Mouse (Mus musculus) MEL (cell line): Measurements from ENCODE around the gene Dnajb11. TPM values are rescaled to one million over a fixed set of nuclear protein-coding genes. Genes with fewer than 3 reads are reported as not detected.

Experiments
- DNase-seq: peaks from one replicate; pipeline ENCODE4 v3.0.0; 2011; ENCODE audit warnings: low read depth, low spot score
- H3K27ac ChIP-seq: 2 replicates; pipeline ENCODE4 v1.5.1; 2012; ENCODE audit warnings: low read depth, mild to moderate bottlenecking, control low read depth, low read length, moderate library complexity; ENCODE audit not compliant: control insufficient read depth
- H3K27me3 ChIP-seq, 2 experiments: fragments of 150-350 bp in 1 of 2; sonication (generic) in 1 of 2; 2 replicates each; pipeline ENCODE4 v1.6.1; 2012; ENCODE audit warnings: low read length in 2 of 2, mild to moderate bottlenecking in 2 of 2, improper control_type of control experiment in 1 of 2, moderate library complexity in 1 of 2; ENCODE audit not compliant: insufficient read depth in 2 of 2, control insufficient read depth in 1 of 2
- H3K36me3 ChIP-seq, 2 experiments: 2 replicates each; pipeline ENCODE4 v1.6.1; 2012 to 2014; ENCODE audit warnings: low read length in 2 of 2, improper control_type of control experiment in 1 of 2, inconsistent platforms in 1 of 2, mild to moderate bottlenecking in 1 of 2; ENCODE audit not compliant: insufficient read depth in 2 of 2, control insufficient read depth in 1 of 2
- H3K4me1 ChIP-seq, 2 experiments: fragments of 150-350 bp in 1 of 2; sonication (generic) in 1 of 2; 2 replicates each; pipeline ENCODE4 v1.6.1; 2012; ENCODE audit warnings: low read length in 2 of 2, improper control_type of control experiment in 1 of 2, mild to moderate bottlenecking in 1 of 2; ENCODE audit not compliant: insufficient read depth in 2 of 2, control insufficient read depth in 1 of 2
- H3K4me3 ChIP-seq, 2 experiments: fragments of 150-350 bp in 1 of 2; sonication (generic) in 1 of 2; 2 replicates each; pipeline ENCODE4 v1.5.1; 2012; ENCODE audit warnings: low read depth in 2 of 2, low read length in 2 of 2, mild to moderate bottlenecking in 2 of 2, moderate library complexity in 2 of 2, control low read depth in 1 of 2, improper control_type of control experiment in 1 of 2; ENCODE audit not compliant: control insufficient read depth in 1 of 2, insufficient read depth in 1 of 2
- H3K79me2 ChIP-seq: 2 replicates; pipeline ENCODE4 v1.6.1; 2012; ENCODE audit warnings: mild to moderate bottlenecking, low read length, moderate library complexity; ENCODE audit not compliant: control insufficient read depth, poor library complexity, insufficient read depth
- H3K9ac ChIP-seq: 2 replicates; pipeline ENCODE4 v1.6.1; 2012; ENCODE audit warnings: low read depth, mild to moderate bottlenecking, control low read depth, low read length, moderate library complexity; ENCODE audit not compliant: control insufficient read depth, poor library complexity, severe bottlenecking
- H3K9me3 ChIP-seq: fragments of 150-350 bp; sonication (generic); replicated peaks from 2 replicates; pipeline ENCODE4 v1.6.1; 2012; ENCODE audit warnings: mild to moderate bottlenecking, low read length, improper control_type of control experiment, moderate library complexity; ENCODE audit not compliant: insufficient read depth
- BHLHE40 ChIP-seq: IDR thresholded peaks from 2 replicates; pipeline ENCODE4 v1.6.1; 2012; ENCODE audit warnings: low read depth, mild to moderate bottlenecking, inconsistent platforms, low read length, improper control_type of control experiment, borderline replicate concordance
- CHD2 ChIP-seq: IDR thresholded peaks from 2 replicates; pipeline ENCODE4 v1.6.1; 2011; ENCODE audit warnings: low read length, improper control_type of control experiment
- CTCF ChIP-seq, 3 experiments: IDR thresholded peaks in 2 of 3; conservative IDR thresholded peaks in 1 of 3; 2 replicates each; pipeline ENCODE4 v1.5.1; 2011 to 2012; ENCODE audit warnings: low read length in 3 of 3, low read depth in 2 of 3, mild to moderate bottlenecking in 2 of 3, improper control_type of control experiment in 1 of 3, inconsistent platforms in 1 of 3, mixed read lengths in 1 of 3, moderate library complexity in 1 of 3; ENCODE audit not compliant: control insufficient read depth in 1 of 3, insufficient read depth in 1 of 3, poor library complexity in 1 of 3, severe bottlenecking in 1 of 3
- E2F4 ChIP-seq: IDR thresholded peaks from 2 replicates; pipeline ENCODE4 v1.6.1; 2011; ENCODE audit warnings: low read depth, low read length, improper control_type of control experiment, borderline replicate concordance
- ELF1 ChIP-seq: IDR thresholded peaks from 2 replicates; pipeline ENCODE4 v1.6.1; 2014; ENCODE audit warnings: low read depth, mild to moderate bottlenecking, inconsistent platforms, low read length, improper control_type of control experiment, moderate library complexity
- EP300 ChIP-seq, 2 experiments: IDR thresholded peaks; 2 replicates each; pipeline ENCODE4 v1.6.1; 2011; ENCODE audit warnings: improper control_type of control experiment in 2 of 2, low read length in 2 of 2, low read depth in 1 of 2, mild to moderate bottlenecking in 1 of 2
- ETS1 ChIP-seq: IDR thresholded peaks from 2 replicates; pipeline ENCODE4 v1.6.1; 2012; ENCODE audit warnings: low read depth, mild to moderate bottlenecking, inconsistent platforms, low read length, improper control_type of control experiment, moderate library complexity
- HCFC1 ChIP-seq: IDR thresholded peaks from 2 replicates; pipeline ENCODE4 v1.6.1; 2012; ENCODE audit warnings: low read depth, mild to moderate bottlenecking, inconsistent platforms, low read length, improper control_type of control experiment, moderate library complexity
- JUND ChIP-seq: IDR thresholded peaks from 2 replicates; pipeline ENCODE4 v1.6.1; 2011; ENCODE audit warnings: low read depth, mild to moderate bottlenecking, improper control_type of control experiment, low read length
- KAT2A ChIP-seq: conservative IDR thresholded peaks from 2 replicates; pipeline ENCODE4 v1.6.1; 2012; ENCODE audit warnings: low read depth, low read length, improper control_type of control experiment, inconsistent platforms
- MAX ChIP-seq: IDR thresholded peaks from 2 replicates; pipeline ENCODE4 v1.6.1; 2011; ENCODE audit warnings: low read length, improper control_type of control experiment
- MAZ ChIP-seq: IDR thresholded peaks from 2 replicates; pipeline ENCODE4 v1.6.1; 2012; ENCODE audit warnings: low read depth, mild to moderate bottlenecking, inconsistent platforms, low read length, improper control_type of control experiment
- MXI1 ChIP-seq: IDR thresholded peaks from 2 replicates; pipeline ENCODE4 v1.6.1; 2011; ENCODE audit warnings: mild to moderate bottlenecking, low read depth, low read length, improper control_type of control experiment
- MYB ChIP-seq: IDR thresholded peaks from 2 replicates; pipeline ENCODE4 v1.6.1; 2011; ENCODE audit warnings: mild to moderate bottlenecking, low read depth, low read length, improper control_type of control experiment
- MYC ChIP-seq: IDR thresholded peaks from 2 replicates; pipeline ENCODE4 v1.6.1; 2011; ENCODE audit warnings: low read depth, mild to moderate bottlenecking, low read length, improper control_type of control experiment, moderate library complexity
- NELFE ChIP-seq: IDR thresholded peaks from 2 replicates; pipeline ENCODE4 v1.6.1; 2011; ENCODE audit warnings: low read depth, low read length, improper control_type of control experiment
- NRF1 ChIP-seq: IDR thresholded peaks from 2 replicates; pipeline ENCODE4 v1.6.1; 2014; ENCODE audit warnings: low read depth, mild to moderate bottlenecking, inconsistent platforms, low read length, improper control_type of control experiment, moderate library complexity; ENCODE audit not compliant: poor library complexity, insufficient read depth, severe bottlenecking
- POLR2A ChIP-seq, 2 experiments: IDR thresholded peaks; 2 replicates each; pipeline ENCODE4 v1.6.1; 2011 to 2012; ENCODE audit warnings: low read length in 2 of 2, mild to moderate bottlenecking in 2 of 2, control low read depth in 1 of 2, improper control_type of control experiment in 1 of 2, low read depth in 1 of 2, moderate library complexity in 1 of 2; ENCODE audit not compliant: control insufficient read depth in 1 of 2, insufficient read depth in 1 of 2, poor library complexity in 1 of 2
- POLR2AphosphoS2 ChIP-seq: IDR thresholded peaks from 2 replicates; pipeline ENCODE4 v1.6.1; 2011; ENCODE audit warnings: low read length, improper control_type of control experiment
- RAD21 ChIP-seq: IDR thresholded peaks from 2 replicates; pipeline ENCODE4 v1.6.1; 2011; ENCODE audit warnings: mild to moderate bottlenecking, low read depth, low read length, improper control_type of control experiment
- RCOR1 ChIP-seq: IDR thresholded peaks from 2 replicates; pipeline ENCODE4 v1.6.1; 2012; ENCODE audit warnings: low read depth, mild to moderate bottlenecking, inconsistent platforms, low read length, improper control_type of control experiment
- SIN3A ChIP-seq: IDR thresholded peaks from 2 replicates; pipeline ENCODE4 v1.6.1; 2012; ENCODE audit warnings: low read length, improper control_type of control experiment, inconsistent platforms
- SMC3 ChIP-seq: IDR thresholded peaks from 2 replicates; pipeline ENCODE4 v1.6.1; 2011; ENCODE audit warnings: low read depth, low read length, improper control_type of control experiment
- TAL1 ChIP-seq: IDR thresholded peaks from 2 replicates; pipeline ENCODE4 v1.6.1; 2012; ENCODE audit warnings: mild to moderate bottlenecking, inconsistent platforms, low read length, moderate library complexity, mixed read lengths
- TBP ChIP-seq: IDR thresholded peaks from 2 replicates; pipeline ENCODE4 v1.8.0; 2011; ENCODE audit warnings: low read depth, low read length, improper control_type of control experiment
- TCF12 ChIP-seq: IDR thresholded peaks from 2 replicates; pipeline ENCODE4 v1.6.1; 2014; ENCODE audit warnings: low read depth, mild to moderate bottlenecking, inconsistent platforms, low read length, improper control_type of control experiment, moderate library complexity
- USF1 ChIP-seq: IDR thresholded peaks from 2 replicates; pipeline ENCODE4 v1.6.1; 2014; ENCODE audit warnings: low read depth, mild to moderate bottlenecking, inconsistent platforms, low read length, improper control_type of control experiment, moderate library complexity
- USF2 ChIP-seq, 2 experiments: IDR thresholded peaks; 2 replicates each; pipeline ENCODE4 v1.6.1; 2011 to 2012; ENCODE audit warnings: improper control_type of control experiment in 2 of 2, low read length in 2 of 2, borderline replicate concordance in 1 of 2, inconsistent platforms in 1 of 2, low read depth in 1 of 2, mild to moderate bottlenecking in 1 of 2; ENCODE audit not compliant: insufficient read depth in 1 of 2
- ZKSCAN1 ChIP-seq: IDR thresholded peaks from 2 replicates; pipeline ENCODE4 v1.6.1; 2012; ENCODE audit warnings: low read depth, mild to moderate bottlenecking, inconsistent platforms, low read length, improper control_type of control experiment, moderate library complexity
- ZMIZ1 ChIP-seq: IDR thresholded peaks from 2 replicates; pipeline ENCODE4 v1.6.1; 2012; ENCODE audit warnings: low read depth, mild to moderate bottlenecking, inconsistent platforms, low read length, improper control_type of control experiment, moderate library complexity
- ZNF384 ChIP-seq: IDR thresholded peaks from 2 replicates; pipeline ENCODE4 v1.6.1; 2012; ENCODE audit warnings: low read depth, mild to moderate bottlenecking, inconsistent platforms, low read length, improper control_type of control experiment
- polyA plus RNA-seq, 2 experiments: library from polyadenylated mRNA; stranded (reverse) in 1 of 2; unstranded in 1 of 2; fragments of >175 nt in 1 of 2; fragments of >200 nt in 1 of 2; gene quantifications; 2 replicates each; pipeline versions ENCODE4 v1.2.1 to v1.2.4; 2012; ENCODE audit warnings: low replicate concordance in 2 of 2, low read depth in 1 of 2; ENCODE audit not compliant: insufficient read length in 2 of 2, insufficient read depth in 1 of 2, missing spikeins in 1 of 2
- total RNA-seq: library from RNA; depleted of rRNA; stranded (reverse); fragments of 300-350 nt; gene quantifications from 2 replicates; pipeline ENCODE4 v1.2.3, GENCODE M21; 2012; rRNA removed

The Dnajb11 gene
- 116 and 147 TPM in 2 replicates for total RNA-seq
- 100 to 1,000 TPM in 1 of 2 experiments, 10 to 100 TPM in 1; 90.2 to 139 TPM for polyA plus RNA-seq

DNA sequence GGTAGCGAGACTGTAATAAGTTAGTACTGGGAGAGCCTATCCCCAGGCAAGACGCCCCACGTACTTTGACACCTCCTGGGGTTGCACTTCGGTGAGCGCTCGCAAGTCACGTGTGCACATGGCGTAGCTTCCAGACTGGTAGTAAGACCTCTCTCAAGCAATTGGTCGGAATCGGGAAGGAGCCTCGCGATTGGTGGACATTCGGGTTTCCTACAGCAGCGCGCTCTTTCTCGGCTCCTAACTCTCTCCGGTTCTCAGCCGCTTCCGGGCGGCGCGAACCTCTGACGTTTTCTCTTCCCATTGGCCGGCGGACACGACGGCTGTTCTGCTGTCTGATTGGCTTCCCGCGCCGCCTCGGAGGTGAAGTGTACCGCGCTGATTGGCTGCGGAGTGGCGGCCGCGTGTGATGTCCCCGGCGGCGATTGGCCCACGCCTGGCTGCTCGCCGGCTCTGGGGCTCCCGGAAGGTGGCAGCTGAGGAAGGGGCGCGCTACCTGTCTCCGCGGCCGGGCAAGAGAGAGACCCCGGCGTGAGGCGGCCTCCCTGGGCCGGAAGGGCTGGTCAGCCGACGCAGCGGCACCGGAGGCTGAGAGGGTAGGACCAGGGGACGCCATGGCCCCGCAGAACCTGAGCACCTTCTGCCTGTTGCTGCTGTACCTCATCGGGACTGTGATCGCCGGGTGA is at the start of gene Dnajb11, which contains the start of gene Tbccd1:
Dnajb11 (plus strand) TSS at position 415 of the 683 bp plus-strand sequence.
Tbccd1 (minus strand) TSS at position 239 of the 683 bp plus-strand sequence.
- Histone ChIP-seq H3K9ac (peak within 1 kb of the TSS; percentile 79), H3K79me2 (peaks cover 31% of the 10 kb centered on the region), H3K27ac (peak within 1 kb of the TSS; percentile 99), H3K9me3 (no peaks in the 10 kb centered on the region), H3K36me3 (peaks cover 7 to 24% of the 10 kb centered on the region in 2 experiments), H3K4me3 (peak within 1 kb of the TSS; percentile 80 to 95), H3K4me1 (peaks cover 12 to 16% of the 10 kb centered on the region in 2 experiments), H3K27me3 (no peaks in the 10 kb centered on the region)
- DNase-seq = peak; percentile 98
- TF ChIP-seq ELF1 (peak; percentile 99), ZKSCAN1 (no peak), POLR2AphosphoS2 (peak; percentile 44; the same call in 1 of the 2 replicates), TAL1 (no peak), MYC (peak; percentile 90), JUND (no peak), ZMIZ1 (no peak), SMC3 (no peak), USF1 (peak; percentile 98), CHD2 (no peak; the same call in 1 of the 2 replicates), CTCF (IDR thresholded peaks at IDR 0.05 in 2 of 3, conservative IDR thresholded peaks at IDR 0.05 in 1 of 3; ENCODE audit: control insufficient read depth in 1 of 3, insufficient read depth in 1 of 3, low read depth in 2 of 3, low read length in 3 of 3, poor library complexity in 1 of 3, severe bottlenecking in 1 of 3) (no peak), NRF1 (0 out of 2 replicates have a peak, but pooled peaks have one; percentile 27), E2F4 (peak; percentile 86), MYB (no peak), HCFC1 (peak; percentile 93), POLR2A (IDR thresholded peaks at IDR 0.05; ENCODE audit: control insufficient read depth in 1 of 2, insufficient read depth in 1 of 2, low read depth in 1 of 2, low read length in 2 of 2, poor library complexity in 1 of 2) (peak; percentile 56 to 84), MAZ (0 out of 2 replicates have a peak, but pooled peaks have one; percentile 50), ZNF384 (no peak), SIN3A (peak; percentile 95), MXI1 (peak; percentile 96), MAX (peak; percentile 99), NELFE (peak; percentile 75), ETS1 (peak; percentile 61; the same call in 1 of the 2 replicates), BHLHE40 (peak; percentile 95), EP300 (IDR thresholded peaks at IDR 0.05; ENCODE audit: low read depth in 1 of 2, low read length in 2 of 2) (peak in 1 of 2 experiments; percentile 26; a peak in 1 of 4 replicates), TCF12 (peak; percentile 56; the same call in 1 of the 2 replicates), RAD21 (no peak), KAT2A (peak; percentile 70; the same call in 1 of the 2 replicates), RCOR1 (no peak), USF2 (IDR thresholded peaks at IDR 0.05; ENCODE audit: borderline replicate concordance in 1 of 2, insufficient read depth in 1 of 2, low read depth in 1 of 2, low read length in 2 of 2) (peak; percentile 57 to 83; a peak in 3 of 4 replicates), TBP (peak; percentile 82)
